Mouse (Mus musculus) telencephalon, adult 2 months (tissue): ENCODE measurements around the gene Emsy.

Experiments
- DNase-seq: peaks from one replicate; pipeline ENCODE4 v3.0.0-alpha.2; 2011; ENCODE audit warnings: low read depth, low spot score

Emsy gene

DNA sequence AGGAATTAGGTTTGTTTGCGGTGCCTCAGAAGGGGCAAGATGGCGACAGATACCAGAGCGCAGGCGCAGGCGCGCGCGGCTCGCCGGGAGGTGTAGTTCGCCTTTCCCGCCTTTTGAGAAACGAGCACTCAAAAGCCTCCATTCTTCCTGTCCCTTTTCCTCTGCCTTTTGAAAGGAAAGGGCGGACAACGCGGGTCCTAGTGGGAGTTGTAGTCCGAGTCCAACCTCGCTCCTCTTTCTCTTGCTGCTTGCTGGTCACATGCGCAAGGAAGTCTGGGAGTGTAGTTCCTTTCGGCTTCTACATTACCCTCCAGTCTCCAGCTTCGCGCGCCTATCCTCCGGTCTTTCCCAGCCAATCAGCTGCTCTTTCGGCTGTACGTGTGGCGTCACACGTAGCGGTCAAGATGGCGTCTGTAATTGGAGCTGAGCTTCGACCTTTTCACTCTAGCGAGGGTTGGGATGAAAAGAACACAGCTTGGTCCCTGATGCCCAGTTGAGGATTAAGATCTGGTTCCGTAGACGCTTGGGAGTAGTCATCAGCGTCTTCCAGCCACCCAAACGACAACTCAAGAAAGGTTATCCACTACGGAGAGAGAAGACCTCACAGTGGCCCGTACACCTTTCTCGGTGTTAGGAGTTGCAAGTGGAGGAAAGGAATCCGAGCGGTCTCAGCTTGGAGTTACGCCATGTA is at the start of gene Emsy:
Emsy (minus strand) TSS at position 253 of the 691 bp plus-strand sequence.
- DNase-seq: peak; percentile 100

DNA sequence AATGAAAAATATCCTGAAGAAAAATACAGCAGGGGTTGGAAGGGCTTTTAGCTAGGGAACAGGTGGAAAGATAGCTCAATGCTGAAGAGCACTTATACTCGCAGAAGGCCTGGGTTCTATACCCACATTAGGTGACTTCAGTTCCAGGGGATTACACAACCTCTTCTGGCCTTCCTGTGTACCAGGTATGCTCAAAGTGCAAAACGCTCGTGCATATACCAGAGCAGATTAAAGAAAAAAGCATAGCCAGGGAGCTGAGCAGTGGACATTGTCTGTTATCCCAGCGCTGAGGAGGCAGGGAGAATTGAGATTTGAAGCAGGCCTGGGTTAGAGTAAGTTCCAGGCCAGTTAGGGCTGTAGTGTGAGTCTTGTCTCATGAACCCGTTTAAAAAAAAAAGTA is 47.7 kb upstream of the Emsy start:
- DNase-seq: no peak

DNA sequence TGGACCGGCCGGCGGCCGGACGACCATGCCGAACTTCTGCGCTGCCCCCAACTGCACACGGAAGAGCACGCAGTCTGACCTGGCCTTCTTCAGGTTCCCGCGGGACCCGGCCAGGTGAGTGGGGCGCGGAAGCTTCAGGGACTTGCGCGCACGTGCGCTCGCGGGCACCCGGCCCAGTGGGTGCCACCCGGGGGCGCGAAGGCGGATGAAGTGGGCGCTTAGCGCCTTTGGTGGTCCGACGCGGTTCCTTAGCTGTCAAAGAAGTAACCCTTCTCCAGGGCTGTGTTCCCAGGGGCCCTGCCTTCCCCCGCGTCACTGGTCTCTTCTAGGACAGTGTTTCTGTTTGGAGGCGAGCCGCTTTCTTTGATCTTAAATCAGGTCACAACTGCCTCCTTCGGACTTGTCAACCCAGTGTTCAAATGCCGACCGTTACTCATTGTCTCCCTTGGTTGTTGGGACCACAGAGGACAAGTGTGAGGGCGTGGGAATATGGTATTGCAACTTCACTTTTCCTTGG is 46.8 kb upstream of the Emsy start:
- DNase-seq: no peak

DNA sequence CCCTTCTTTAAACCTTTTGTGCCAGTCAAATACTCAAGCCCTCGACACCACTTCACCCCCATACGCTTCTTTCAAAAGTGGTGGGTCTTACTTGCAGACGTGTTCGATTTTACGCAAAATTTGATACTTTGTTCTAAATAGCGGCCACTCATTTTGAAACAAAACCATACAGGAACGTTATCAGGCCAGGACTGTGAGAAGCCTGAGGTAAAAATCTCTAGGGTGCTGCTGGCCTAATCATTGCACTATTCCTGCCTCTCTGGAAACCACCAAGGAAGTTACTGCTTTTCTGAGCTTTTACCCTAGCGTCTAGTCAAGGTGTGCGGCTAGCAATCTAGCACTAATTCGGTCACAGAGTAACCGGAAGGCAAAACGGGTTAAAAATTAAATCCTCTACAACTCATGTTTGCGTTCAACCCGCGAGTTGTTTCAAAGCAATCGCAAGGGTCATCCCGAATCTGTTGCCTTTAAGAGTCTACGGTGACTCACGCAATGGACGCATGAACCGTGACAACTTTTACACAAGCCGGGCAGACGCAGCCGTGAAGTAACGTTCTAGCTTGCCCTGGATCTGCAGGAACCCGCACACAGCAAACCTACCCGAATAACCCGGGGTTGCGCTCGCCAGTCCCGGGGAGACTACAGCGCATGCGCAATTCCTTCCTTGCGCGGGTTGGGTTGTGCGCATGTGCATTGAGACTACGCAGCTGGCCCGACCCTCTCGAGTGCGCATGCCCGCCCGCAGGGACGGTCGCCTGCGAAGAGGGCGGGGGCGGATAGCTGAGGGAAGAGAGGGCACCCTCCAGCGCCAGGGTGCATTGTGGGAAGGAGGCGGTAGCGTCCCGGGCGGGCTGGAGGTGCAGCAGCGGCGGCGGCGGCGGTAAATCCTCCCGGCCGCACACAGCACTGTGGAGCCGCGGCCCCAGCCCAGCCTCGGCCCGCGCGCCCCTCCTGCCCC is 46.0 kb upstream of the Emsy start, which contains the start of gene Thap12:
Thap12 (plus strand) TSS at position 821 of the 958 bp plus-strand sequence.
- DNase-seq: peak; percentile 96

DNA sequence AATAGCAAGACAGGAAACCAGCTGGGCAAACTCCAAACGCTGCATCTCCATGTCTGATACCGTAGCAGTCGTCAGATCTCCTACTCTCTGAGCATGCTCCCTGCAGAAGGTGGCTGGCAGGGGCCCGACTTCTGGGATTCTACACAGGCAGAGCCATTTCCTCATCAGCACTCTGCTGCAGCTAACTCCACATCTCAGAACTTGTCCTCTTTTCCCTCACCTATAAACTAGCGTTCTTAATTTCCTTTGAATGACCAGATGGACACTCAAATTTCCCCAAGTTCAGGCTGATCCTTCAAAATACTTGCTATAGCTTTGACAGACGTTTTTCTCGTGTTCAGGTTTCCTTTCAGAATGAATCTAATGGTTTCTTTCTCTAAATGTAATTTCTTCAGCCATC is 45.2 kb upstream of the Emsy start:
- no peak for DNase-seq

DNA sequence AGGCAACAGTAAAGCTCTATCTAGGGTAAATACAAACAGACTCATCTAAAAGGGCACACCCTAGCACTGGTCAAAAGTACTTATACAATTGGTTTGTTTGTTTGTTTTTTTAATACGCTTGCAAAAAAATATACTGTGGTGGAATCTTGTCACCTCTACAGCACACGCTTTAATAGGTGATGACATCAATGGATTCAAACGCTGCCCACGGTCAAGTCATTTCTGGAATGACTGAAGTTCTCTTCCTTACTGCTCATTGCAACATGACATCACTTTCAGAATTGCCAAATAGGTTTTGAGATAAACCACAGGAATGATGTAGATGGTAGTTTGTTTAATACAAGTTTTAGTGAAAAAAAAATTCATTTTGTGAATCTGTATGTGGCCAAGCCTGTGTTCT is 42.0 kb upstream of the Emsy start:
- no peak for DNase-seq

DNA sequence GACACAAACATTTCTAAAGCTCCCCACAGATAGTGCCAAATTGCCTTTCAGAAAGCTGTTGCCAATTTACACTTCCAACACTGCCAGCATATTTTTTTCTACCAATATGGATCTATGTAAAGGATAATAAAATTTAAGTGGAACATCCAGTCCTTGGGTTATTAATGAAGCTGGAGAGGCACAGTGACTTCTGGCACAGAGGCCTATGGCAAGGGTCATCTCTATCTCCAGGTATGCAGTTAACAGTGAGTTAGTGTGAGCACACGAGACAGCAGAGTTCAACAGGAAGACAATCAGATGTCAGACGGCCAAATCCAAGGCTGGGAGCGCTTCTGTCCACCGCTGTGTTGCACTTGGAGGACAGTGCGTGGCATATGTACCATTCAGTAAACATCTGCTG is 41.5 kb upstream of the Emsy start:
- DNase-seq: no peak

DNA sequence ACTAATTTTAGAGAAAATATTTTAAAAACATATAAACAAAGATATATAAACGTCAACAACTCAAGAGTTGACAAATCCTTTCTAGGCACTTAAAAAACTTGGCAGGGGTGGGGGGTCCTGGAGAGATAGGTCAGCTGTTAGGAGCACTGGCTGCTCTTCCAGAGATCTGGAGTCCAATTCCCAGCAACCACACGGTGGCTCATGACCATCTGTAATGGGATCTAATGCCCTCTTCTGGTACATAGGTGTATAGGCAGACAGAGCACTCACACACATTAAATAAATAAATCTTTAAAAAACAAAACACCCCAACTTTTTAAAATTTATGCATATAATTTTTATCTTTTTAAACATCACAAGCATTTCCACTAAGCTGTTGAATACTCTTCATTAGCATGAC is 40.9 kb upstream of the Emsy start:
- no peak for DNase-seq

DNA sequence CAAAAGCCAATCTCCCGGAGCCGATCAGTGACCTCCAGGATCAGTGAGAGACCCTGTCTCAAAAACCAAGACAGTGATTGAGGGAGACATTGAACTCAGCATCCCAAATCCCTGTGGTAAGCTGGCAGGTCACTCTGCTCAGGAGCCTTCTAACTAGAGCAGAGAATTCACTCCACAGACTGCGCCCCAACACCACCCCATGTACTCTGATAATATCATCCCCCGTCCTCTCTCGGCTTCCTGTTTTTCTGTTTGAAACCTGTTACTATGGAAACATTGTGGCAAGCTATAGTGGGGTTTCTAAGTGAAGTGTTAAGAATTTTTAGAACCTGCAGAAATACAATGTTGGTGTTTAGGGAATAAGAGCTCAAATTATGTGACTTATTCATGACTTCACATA is 37.5 kb upstream of the Emsy start:
- peak; percentile 22 for DNase-seq

DNA sequence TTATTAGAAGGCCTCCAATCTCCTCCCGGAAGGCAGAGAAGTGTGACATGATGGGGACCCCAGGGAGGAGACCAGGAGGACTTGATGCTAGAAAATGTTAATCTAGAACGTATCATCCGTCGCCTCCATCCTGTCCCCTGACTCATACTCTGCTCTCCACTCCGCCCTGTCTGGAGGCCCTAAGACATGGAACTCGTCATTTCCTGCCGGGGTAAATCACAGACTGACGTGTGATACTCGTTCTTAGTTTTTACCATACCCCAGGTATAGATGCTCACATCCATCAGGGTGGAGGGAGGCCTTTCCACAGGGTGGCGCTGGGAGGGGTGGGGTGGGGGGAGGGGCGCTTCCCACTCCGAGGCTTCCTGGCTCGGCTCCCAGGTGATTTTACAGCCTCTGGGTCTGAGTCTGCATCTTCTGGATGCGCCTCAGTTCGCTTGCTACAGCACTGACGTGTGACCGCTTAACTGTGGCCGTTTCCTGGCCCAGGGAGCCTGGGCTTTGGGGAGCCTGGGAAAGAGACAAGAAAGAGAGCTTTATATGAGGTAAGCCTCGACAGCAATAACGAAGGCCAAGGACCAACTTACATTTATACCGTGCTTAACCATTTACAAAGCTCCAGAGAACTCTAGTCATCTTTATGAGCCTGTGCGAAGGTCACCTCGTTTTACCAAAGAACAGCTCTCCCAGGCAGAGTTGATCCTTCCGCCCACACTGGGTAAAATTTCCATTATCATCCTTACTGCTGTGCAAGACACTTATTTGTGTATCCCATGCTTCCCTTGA is 36.4 kb upstream of the Emsy start:
- no peak for DNase-seq

DNA sequence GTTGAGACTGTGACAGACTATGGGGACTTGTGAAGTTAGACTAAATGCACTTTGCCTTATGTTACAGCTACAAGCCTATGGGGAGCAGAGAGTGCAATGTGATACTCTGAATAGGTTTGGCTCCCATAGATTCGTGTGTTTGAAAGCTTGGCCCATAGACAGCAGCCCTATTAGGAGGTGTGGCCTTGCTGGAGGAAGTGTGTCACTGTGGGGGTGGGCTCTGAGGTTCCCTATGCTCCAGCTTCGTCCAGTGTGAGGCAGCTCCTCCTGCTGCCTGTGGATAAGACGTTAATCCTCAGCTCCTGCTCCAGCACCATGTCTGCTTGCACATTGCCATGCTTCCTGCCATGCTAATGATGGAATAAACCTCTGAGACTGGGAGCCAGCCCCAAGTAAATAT is 34.2 kb upstream of the Emsy start:
- no peak for DNase-seq

DNA sequence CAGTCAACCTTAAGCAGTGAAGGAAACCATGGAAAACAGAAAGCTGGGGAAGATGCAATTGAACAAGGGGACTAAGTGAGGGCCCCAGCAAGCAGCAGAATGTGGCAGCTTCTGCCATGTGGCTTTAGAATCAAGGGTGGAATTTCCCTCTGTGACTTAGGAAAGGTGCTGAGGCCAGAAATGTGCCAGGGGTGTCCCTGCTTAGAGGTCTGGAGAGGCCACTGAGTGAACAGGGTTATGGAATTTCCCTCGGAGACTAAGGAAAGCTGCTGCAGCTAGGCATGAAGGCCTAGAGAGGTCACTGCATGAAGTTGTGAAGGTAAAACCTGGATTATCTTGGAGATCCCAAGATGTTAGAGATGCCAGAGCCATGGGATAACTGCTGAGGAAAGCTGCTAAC is 33.5 kb upstream of the Emsy start:
- DNase-seq: no peak

DNA sequence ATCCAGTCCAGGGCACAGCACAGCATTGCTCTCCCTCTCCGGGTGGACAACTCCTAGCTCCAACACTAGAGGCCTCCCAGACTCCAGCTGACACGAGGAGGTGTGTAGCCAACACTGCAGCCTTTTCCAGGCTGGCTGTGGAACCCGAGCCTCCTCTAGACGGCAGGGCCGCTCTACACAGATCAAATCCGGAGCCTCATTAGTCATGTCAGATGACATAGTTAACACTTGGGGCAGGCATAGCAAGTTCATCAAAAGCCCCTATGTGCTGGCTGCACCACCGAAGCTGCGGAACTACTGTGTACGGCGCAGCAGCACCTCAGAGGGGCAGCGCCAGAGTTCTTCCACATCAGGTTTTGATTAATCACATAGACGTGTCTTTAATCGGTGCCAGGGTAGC is 29.3 kb upstream of the Emsy start:
- no peak for DNase-seq

DNA sequence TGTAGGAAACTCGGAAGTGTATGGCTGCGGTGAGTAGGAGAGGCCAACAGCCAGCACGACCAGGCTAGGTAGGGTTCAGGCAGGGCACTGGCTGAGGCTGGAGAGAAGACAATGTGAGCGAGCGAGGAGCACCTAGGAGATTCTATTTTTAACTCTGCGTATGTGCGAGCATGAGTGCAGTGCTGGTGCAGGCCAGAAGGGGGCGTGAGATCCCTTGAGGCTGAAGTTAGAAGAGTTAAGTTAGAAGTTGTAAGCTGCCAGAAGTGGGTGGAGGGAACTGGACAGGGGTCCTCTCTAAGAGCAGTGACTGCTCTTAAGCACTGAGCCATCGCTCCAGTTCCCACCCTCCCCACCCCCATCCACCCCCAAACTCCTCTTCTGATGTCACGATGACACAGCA is 26.2 kb upstream of the Emsy start:
- DNase-seq: no peak

DNA sequence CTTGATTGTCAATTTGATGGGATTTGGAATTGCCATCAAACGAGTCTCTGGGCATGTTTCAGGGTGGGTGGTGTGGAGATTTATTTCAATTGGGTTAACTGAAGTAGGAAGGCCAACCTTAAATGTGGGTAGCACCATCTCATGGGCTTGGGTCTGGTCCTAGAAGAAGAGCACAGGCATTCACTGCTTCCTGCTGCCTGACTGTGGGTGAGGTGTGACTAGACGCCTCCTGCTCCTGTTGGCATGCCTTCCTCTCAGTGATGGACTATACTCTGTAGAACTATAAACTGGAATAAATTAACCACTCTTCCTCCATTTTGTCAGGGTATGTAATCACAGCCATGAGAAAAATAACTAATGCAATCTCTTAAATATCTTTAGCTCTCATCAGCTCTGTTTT is 24.1 kb upstream of the Emsy start:
- no peak for DNase-seq

DNA sequence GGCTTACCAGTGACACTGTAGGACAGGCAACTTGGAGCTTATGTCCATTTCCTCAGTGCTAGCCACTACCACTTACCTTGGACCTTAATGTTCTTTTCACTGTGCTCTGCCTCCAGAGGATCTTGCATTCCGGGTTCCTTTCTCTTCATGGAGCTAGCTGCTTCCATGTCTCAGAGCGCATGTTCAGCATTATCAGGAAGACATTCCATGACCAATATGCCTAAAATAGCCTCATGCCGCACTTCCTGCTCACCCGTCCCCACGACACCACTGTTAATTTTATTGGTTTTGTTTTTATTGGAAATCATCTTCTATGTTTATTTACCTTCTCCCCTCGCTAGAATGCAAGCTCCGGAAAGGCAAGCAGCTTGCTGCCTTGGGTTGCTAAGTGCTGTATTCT is 21.9 kb upstream of the Emsy start:
- DNase-seq: no peak

DNA sequence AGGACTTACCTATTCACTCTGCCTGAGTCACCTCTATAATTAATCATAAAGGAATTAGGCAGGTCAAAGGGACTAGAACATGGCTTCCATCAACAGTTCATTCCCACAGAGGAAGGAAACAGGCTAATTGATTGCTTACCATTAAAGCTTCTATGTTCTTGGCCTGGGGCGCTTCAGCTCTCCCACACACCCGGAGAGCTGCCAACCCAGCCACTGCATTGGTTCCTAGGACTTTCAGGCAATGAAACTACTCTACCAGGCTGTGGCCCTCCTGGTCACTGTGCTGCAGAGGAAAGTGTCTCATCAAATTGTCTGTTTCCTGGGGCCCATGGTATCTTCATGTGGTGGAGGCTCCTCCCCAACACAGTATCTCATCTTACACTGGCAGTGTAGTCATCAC is 20.9 kb upstream of the Emsy start:
- DNase-seq: no peak

DNA sequence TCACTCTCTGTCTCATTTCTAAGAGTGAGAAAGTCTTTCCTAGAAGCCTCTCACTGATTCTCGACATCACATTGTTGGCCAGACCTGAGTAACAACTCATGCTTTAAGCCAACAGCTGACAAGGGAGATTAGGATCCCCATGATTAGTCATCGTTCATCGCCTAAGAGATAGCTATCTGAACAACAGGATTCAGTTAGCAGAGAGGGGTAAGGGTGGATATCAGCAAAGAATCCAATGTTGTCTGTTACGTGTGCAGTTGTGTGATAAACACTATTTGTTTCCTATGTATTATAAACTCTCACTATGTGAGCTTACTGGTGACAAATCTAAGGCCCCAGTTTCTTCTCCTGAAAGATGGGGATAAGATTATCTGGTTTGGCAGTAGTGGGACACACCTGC is 17.8 kb upstream of the Emsy start:
- no peak for DNase-seq

DNA sequence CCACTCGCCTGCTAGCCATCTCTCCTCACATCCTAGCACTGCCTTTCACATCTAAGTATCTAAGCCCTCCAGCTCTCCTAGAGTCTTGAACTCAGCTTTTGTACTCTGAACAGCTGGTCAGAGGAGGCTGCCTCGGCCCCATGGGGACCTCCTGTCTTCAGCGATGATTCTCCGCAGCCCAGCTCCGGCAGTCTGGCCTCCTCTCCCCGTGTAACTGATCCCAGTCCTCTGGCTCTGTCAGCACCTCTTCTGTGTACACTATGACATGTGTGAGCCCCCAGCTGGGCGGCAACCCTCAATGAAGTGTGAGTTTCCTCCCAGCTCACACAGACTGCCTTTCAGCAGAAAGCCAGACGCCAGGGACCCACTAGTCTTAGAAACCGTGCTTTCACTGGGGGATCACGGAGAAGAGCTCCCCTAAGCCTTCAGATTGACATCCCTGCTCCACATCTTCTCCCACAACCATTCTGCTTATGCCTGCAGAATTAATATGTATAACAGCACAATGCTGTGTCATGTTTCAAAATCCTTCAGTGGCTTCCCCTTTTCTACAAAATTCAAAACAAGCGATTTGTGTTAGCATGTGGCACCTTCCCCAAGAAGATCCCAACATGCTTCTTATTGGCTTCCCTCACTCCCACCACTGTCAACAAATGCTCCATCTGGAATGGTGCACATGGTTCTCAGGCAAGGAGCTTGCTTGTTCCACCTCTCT is 15.8 kb upstream of the Emsy start:
- DNase-seq: no peak

DNA sequence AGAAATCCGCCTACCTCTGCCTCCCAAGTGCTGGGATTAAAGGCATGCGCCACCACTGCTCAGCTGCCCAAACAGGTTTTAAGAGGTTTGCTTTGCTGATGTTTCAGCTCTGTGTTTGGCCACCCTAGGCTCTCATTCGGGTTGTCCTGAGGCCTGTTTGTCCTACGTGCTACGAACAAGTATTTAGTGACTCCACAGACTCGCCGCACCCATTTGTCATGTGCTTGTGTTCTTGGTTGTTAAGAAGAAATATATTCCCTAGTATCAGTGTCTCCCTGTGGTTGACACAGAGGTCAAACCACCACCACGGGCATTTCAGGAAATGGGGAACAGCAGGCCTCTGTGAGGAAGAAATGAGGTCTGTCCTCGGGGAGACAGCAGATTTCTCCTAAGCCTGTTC is 14.8 kb upstream of the Emsy start:
- no peak for DNase-seq

DNA sequence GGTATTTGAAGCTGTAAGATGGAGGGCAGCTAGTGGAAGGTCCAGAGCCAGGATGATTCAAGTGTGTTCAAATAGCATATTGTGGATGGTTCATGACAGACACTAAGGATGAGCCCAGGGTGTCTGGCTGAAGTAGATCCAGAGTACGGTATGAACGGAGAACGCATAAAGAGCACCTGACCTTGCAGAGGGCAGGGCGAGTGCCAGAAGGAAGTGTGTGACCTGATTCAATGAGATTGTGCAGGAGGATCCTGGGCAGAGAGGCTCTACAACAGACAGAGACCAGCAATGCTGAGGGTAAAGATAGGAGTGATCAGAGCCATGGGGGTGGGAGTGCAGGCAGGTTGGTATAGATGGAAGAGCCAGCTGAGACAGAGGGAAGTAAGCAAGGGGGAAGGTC is 14.2 kb upstream of the Emsy start:
- no peak for DNase-seq
